Mouse (Mus musculus) intestine, postnatal 0 days (tissue): ENCODE results near the gene Rnf220. TPM values are rescaled to one million over a fixed set of nuclear protein-coding genes. Genes with fewer than 3 reads are reported as not detected.

Source experiments
- ATAC-seq: fragments of 200-750 bp; cut with Nextera tagmentation; 2 replicates; pipeline ENCODE4 v1.8.0; 2017; ENCODE audit warnings: mild to moderate bottlenecking, moderate TSS enrichment, moderate library complexity
- H3K27ac ChIP-seq: fragments of 300-500 bp; sonication (generic); 2 replicates; pipeline ENCODE4 v1.5.1; 2014; ENCODE audit warnings: mild to moderate bottlenecking, low read depth, low read length, moderate library complexity
- H3K27me3 ChIP-seq: fragments of 300-500 bp; sonication (generic); replicated peaks from 2 replicates; pipeline ENCODE4 v1.6.1; 2014; ENCODE audit warnings: low read length, mixed read lengths; ENCODE audit not compliant: control insufficient read depth, insufficient read depth
- H3K36me3 ChIP-seq: fragments of 300-500 bp; sonication (generic); 2 replicates; pipeline ENCODE4 v1.6.1; 2014; ENCODE audit warnings: mild to moderate bottlenecking, moderate library complexity; ENCODE audit not compliant: control insufficient read depth, insufficient read depth
- H3K4me1 ChIP-seq: fragments of 300-500 bp; sonication (generic); replicated peaks from 2 replicates; pipeline ENCODE4 v1.6.1; 2014; ENCODE audit warnings: antibody characterized with exemption, low read length, mixed read lengths; ENCODE audit not compliant: control insufficient read depth, insufficient read depth
- H3K4me2 ChIP-seq: fragments of 300-500 bp; sonication (generic); replicated peaks from 2 replicates; pipeline ENCODE4 v1.6.1; 2014; ENCODE audit warnings: low read depth, mild to moderate bottlenecking, moderate library complexity
- H3K4me3 ChIP-seq: fragments of 300-500 bp; sonication (generic); 2 replicates; pipeline ENCODE4 v1.5.1; 2014; ENCODE audit warnings: low read depth, low read length
- H3K9ac ChIP-seq: fragments of 300-500 bp; sonication (generic); 2 replicates; pipeline ENCODE4 v1.6.1; 2014; ENCODE audit warnings: mild to moderate bottlenecking, low read depth, low read length
- H3K9me3 ChIP-seq: fragments of 300-500 bp; sonication (generic); 2 replicates; pipeline ENCODE4 v1.6.1; 2016; ENCODE audit warnings: mixed run types; ENCODE audit not compliant: control insufficient read depth
- CTCF ChIP-seq: sonication (generic); IDR thresholded peaks from 2 replicates; pipeline ENCODE4 v1.5.1; 2016; ENCODE audit warnings: low read depth, mild to moderate bottlenecking, control low read depth, antibody characterized with exemption, moderate library complexity
- WGBS: fragments of 180-500 bp; shearing (Covaris S2); extraction: QIAGEN DNeasy Blood & Tissue Kit; methylation state at CpG from one replicate; pipeline ENCODE4 v1.1.7; 2014; 5-methylcytosine and 5-hydroxymethylcytosine counted together
- polyA plus RNA-seq: library from polyadenylated mRNA; unstranded; fragments of >200 nt; fragmentation: Nextera tagmentation; extraction: Ambion mirVana; gene quantifications from 2 replicates; pipeline ENCODE4 v1.2.1, GENCODE M21; 2015

Gene Rnf220
- polyA plus RNA-seq, 1 experiment from 2014 or later, result 35.9 TPM

GRCm38 (mm10) chr4:117449151-117449550 is 47.7 kb downstream of the Rnf220 start:
- no peak for TF ChIP-seq CTCF
- ATAC-seq, result no peak

DNA sequence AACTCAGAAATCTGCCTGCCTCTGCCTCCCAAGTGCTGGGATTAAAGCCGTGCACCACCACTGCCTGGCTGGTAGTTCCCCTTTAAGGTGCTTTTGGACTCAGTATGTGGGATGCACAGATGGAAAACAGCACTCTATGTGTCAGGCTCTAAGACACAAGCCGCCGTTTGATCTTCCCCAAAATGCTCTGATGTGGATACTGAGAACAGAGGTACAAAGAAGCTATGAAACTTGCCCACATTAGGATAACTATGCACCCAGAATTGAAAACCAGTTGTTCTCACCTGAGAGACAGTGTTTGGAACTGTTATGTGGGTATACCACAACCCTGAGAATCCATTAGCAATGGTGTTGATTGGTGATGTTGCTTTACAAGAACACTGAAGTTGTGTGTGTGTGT is 48.9 kb downstream of the Rnf220 start:
- TF ChIP-seq CTCF, result no peak
- no peak for ATAC-seq
- H3K27ac ChIP-seq, result no peak overlapping the region
- H3K36me3 ChIP-seq, result no peaks in the 10 kb centered on the region
- H3K27me3 ChIP-seq, result no peaks in the 10 kb centered on the region
- 97% methylated on average over 3 of the region's 3 CpGs for WGBS
- no peak overlapping the region for H3K9ac ChIP-seq
- no peaks in the 10 kb centered on the region for H3K9me3 ChIP-seq
- no peak overlapping the region for H3K4me2 ChIP-seq
- H3K4me1 ChIP-seq, result no peaks in the 10 kb centered on the region
- H3K4me3 ChIP-seq, result no peak overlapping the region

More at GRCm38 (mm10) chr4:117449151-117449550, 47.7 kb downstream of the Rnf220 start:
- Histone ChIP-seq H3K9ac (no peak overlapping the region), H3K4me2 (no peak overlapping the region), H3K9me3 (no peaks in the 10 kb centered on the region), H3K27me3 (no peaks in the 10 kb centered on the region), H3K36me3 (no peaks in the 10 kb centered on the region), H3K4me1 (no peaks in the 10 kb centered on the region), H3K27ac (no peak overlapping the region), H3K4me3 (no peak overlapping the region)
- WGBS, result 76% methylated on average over 1 of the region's 1 CpGs

- no peaks in the 10 kb centered on the region for H3K4me1 ChIP-seq
- H3K36me3 ChIP-seq, result no peaks in the 10 kb centered on the region
- H3K4me3 ChIP-seq, result no peak overlapping the region
- H3K4me2 ChIP-seq, result no peak overlapping the region
- 79% methylated on average over 19 of the region's 19 CpGs for WGBS
- no peak for ATAC-seq
- no peak overlapping the region for H3K27ac ChIP-seq
- no peaks in the 10 kb centered on the region for H3K9me3 ChIP-seq
- 0 out of 2 replicates have a peak, but pooled peaks cover 8% of the 10 kb centered on the region for H3K27me3 ChIP-seq
- no peak for TF ChIP-seq CTCF
- no peak overlapping the region for H3K9ac ChIP-seq
Measured at GRCm38 (mm10) chr4:117445516-117446207, 51.2 kb downstream of the Rnf220 start.

GRCm38 (mm10) chr4:117438919-117439318 is 57.9 kb downstream of the Rnf220 start:
- Histone ChIP-seq H3K4me2 (no peak overlapping the region), H3K27me3 (peaks cover 17% of the 10 kb centered on the region; the same call in 1 of the 2 replicates), H3K36me3 (no peaks in the 10 kb centered on the region), H3K9me3 (no peaks in the 10 kb centered on the region), H3K9ac (no peak overlapping the region), H3K27ac (no peak overlapping the region), H3K4me1 (no peaks in the 10 kb centered on the region), H3K4me3 (no peak overlapping the region)
- 75% methylated on average over 3 of the region's 3 CpGs for WGBS
- no peak for TF ChIP-seq CTCF
- ATAC-seq, result no peak

- H3K4me1 ChIP-seq, result no peaks in the 10 kb centered on the region
- TF ChIP-seq CTCF, result no peak
- no peaks in the 10 kb centered on the region for H3K36me3 ChIP-seq
- H3K9ac ChIP-seq, result no peak overlapping the region
- H3K4me2 ChIP-seq, result no peak overlapping the region
- 81% methylated on average over 14 of the region's 14 CpGs for WGBS
- no peak overlapping the region for H3K27ac ChIP-seq
- H3K27me3 ChIP-seq, result peaks cover 17% of the 10 kb centered on the region; the same call in 1 of the 2 replicates
- H3K9me3 ChIP-seq, result no peaks in the 10 kb centered on the region
- no peak overlapping the region for H3K4me3 ChIP-seq
- ATAC-seq, result no peak
Measured at GRCm38 (mm10) chr4:117438064-117438463, 58.8 kb downstream of the Rnf220 start.

- Histone ChIP-seq H3K9me3 (no peaks in the 10 kb centered on the region), H3K27ac (no peak overlapping the region), H3K4me1 (no peaks in the 10 kb centered on the region), H3K4me2 (no peak overlapping the region), H3K9ac (no peak overlapping the region), H3K4me3 (no peak overlapping the region), H3K36me3 (no peaks in the 10 kb centered on the region), H3K27me3 (peaks cover 12% of the 10 kb centered on the region; the same call in 1 of the 2 replicates)
- 24% methylated on average over 14 of the region's 14 CpGs for WGBS
- ATAC-seq, result no peak
- TF ChIP-seq CTCF, result no peak
Measured at GRCm38 (mm10) chr4:117436995-117437660, 59.7 kb downstream of the Rnf220 start.
